Mouse (Mus musculus) kidney, adult 2 months (tissue): Measurements from ENCODE around the gene Cyth4.

Experiments used
- CTCF ChIP-seq: fragments of 200-500 bp; conservative IDR thresholded peaks from 2 replicates; pipeline ENCODE4 v1.5.1; 2011; ENCODE audit warnings: low read depth, mild to moderate bottlenecking, control low read depth, low read length, moderate library complexity, mixed read lengths; ENCODE audit not compliant: insufficient read depth, insufficient read length
- POLR2A ChIP-seq: fragments of 200-500 bp; IDR thresholded peaks from one replicate; pipeline ENCODE4 v1.6.1; 2011; ENCODE audit warnings: low read depth, low read length, control low read depth

- TF ChIP-seq CTCF: no peak
- TF ChIP-seq POLR2A: no peak
Observed at GRCm38 (mm10) chr15:78599529-78600193, 2.8 kb downstream of the Cyth4 start.
